Mouse (Mus musculus) lung, embryonic 14.5 days (tissue): ENCODE measurements at regions not wholly inside any gene's neighbourhood (a gene's known extent, or its start where the extent isn't known, plus 50 kb on each side); places are given as distances from the start of the nearest gene placed in this dataset.
A peak's percentile ranks its signal among the peaks of the same experiment; 100 is the strongest.

ENCODE experiments used
- ATAC-seq: fragments of 200-750 bp; cut with Nextera tagmentation; 2 replicates; pipeline ENCODE4 v1.8.0; 2017; ENCODE audit warnings: mild to moderate bottlenecking, moderate TSS enrichment, moderate library complexity; ENCODE audit not compliant: insufficient read depth
- DNase-seq: peaks from one replicate; pipeline ENCODE4 v3.0.0-alpha.2; 2015
- H3K27ac ChIP-seq: fragments of 300-500 bp; sonication (generic); 2 replicates; pipeline ENCODE4 v1.5.1; 2014; ENCODE audit warnings: low read depth, mild to moderate bottlenecking, moderate library complexity
- H3K27me3 ChIP-seq: fragments of 300-500 bp; sonication (generic); 2 replicates; pipeline ENCODE4 v1.6.1; 2014; ENCODE audit warnings: low read length, control low read depth; ENCODE audit not compliant: insufficient read depth
- H3K36me3 ChIP-seq: fragments of 300-500 bp; sonication (generic); 2 replicates; pipeline ENCODE4 v1.6.1; 2014; ENCODE audit warnings: control low read depth; ENCODE audit not compliant: insufficient read depth
- H3K4me1 ChIP-seq: fragments of 300-500 bp; sonication (generic); 2 replicates; pipeline ENCODE4 v1.6.1; 2014; ENCODE audit warnings: antibody characterized with exemption, control low read depth; ENCODE audit not compliant: insufficient read depth
- H3K4me2 ChIP-seq: fragments of 300-500 bp; sonication (generic); 2 replicates; pipeline ENCODE4 v1.6.1; 2014; ENCODE audit warnings: mild to moderate bottlenecking
- H3K4me3 ChIP-seq: fragments of 300-500 bp; sonication (generic); 2 replicates; pipeline ENCODE4 v1.5.1; 2014; ENCODE audit warnings: low read depth, low read length
- H3K9ac ChIP-seq: fragments of 300-500 bp; sonication (generic); 2 replicates; pipeline ENCODE4 v1.6.1; 2014
- H3K9me3 ChIP-seq: fragments of 300-500 bp; sonication (generic); 2 replicates; pipeline ENCODE4 v1.6.1; 2016; ENCODE audit warnings: low read depth, low read length, control low read depth
- CTCF ChIP-seq: IDR thresholded peaks from 2 replicates; pipeline ENCODE4 v1.5.1; 2016; ENCODE audit warnings: antibody characterized with exemption, low read depth
- WGBS: fragments of 180-500 bp; shearing (Covaris S2); extraction: QIAGEN DNeasy Blood & Tissue Kit; methylation state at CpG from one replicate; pipeline ENCODE4 v1.1.7; 2014; 5-methylcytosine and 5-hydroxymethylcytosine counted together

GRCm38 (mm10) chr19:32960196-32960947 lies 203.1 kb downstream of the Pten start:
- no peak for DNase-seq
- no peak for TF ChIP-seq CTCF
- Histone ChIP-seq H3K4me3 (no peak overlapping the region), H3K9me3 (no peaks in the 10 kb centered on the region), H3K9ac (no peak overlapping the region), H3K4me1 (no peaks in the 10 kb centered on the region), H3K4me2 (no peak overlapping the region), H3K27me3 (no peaks in the 10 kb centered on the region), H3K36me3 (no peaks in the 10 kb centered on the region), H3K27ac (no peak overlapping the region)
- 55% methylated on average over 9 of the region's 9 CpGs for WGBS
- ATAC-seq: no peak

GRCm38 (mm10) chr19:32961525-32961924 lies 204.2 kb downstream of the Pten start:
- Histone ChIP-seq H3K27me3 (no peaks in the 10 kb centered on the region), H3K36me3 (no peaks in the 10 kb centered on the region), H3K9ac (no peak overlapping the region), H3K4me2 (no peak overlapping the region), H3K27ac (no peak overlapping the region), H3K9me3 (no peaks in the 10 kb centered on the region), H3K4me3 (no peak overlapping the region), H3K4me1 (no peaks in the 10 kb centered on the region)
- 63% methylated on average over 5 of the region's 5 CpGs for WGBS
- no peak for TF ChIP-seq CTCF
- DNase-seq (no peak), ATAC-seq (no peak)

- Histone ChIP-seq H3K4me1 (no peaks in the 10 kb centered on the region), H3K36me3 (no peaks in the 10 kb centered on the region), H3K9me3 (no peaks in the 10 kb centered on the region), H3K4me2 (no peak overlapping the region), H3K27ac (no peak overlapping the region), H3K9ac (no peak overlapping the region), H3K4me3 (no peak overlapping the region), H3K27me3 (no peaks in the 10 kb centered on the region)
- WGBS: 33% methylated on average over 1 of the region's 1 CpGs
- no peak for TF ChIP-seq CTCF
- DNase-seq (no peak), ATAC-seq (no peak)
Measured at GRCm38 (mm10) chr19:32963983-32964382, 206.7 kb downstream of the Pten start.

- H3K4me2 ChIP-seq: no peak overlapping the region
- no peaks in the 10 kb centered on the region for H3K4me1 ChIP-seq
- H3K36me3 ChIP-seq: no peaks in the 10 kb centered on the region
- H3K4me3 ChIP-seq: no peak overlapping the region
- no peaks in the 10 kb centered on the region for H3K27me3 ChIP-seq
- no peak for TF ChIP-seq CTCF
- WGBS: 54% methylated on average over 2 of the region's 2 CpGs
- ATAC-seq (no peak), DNase-seq (peak; percentile 58)
- no peaks in the 10 kb centered on the region for H3K9me3 ChIP-seq
- no peak overlapping the region for H3K9ac ChIP-seq
- H3K27ac ChIP-seq: no peak overlapping the region
Measured at GRCm38 (mm10) chr19:32965488-32965887, 208.2 kb downstream of the Pten start.

GRCm38 (mm10) chr19:32969213-32969776 lies 212.0 kb downstream of the Pten start:
- H3K36me3 ChIP-seq: no peaks in the 10 kb centered on the region
- no peaks in the 10 kb centered on the region for H3K4me1 ChIP-seq
- H3K9ac ChIP-seq: no peak overlapping the region
- 77% methylated on average over 7 of the region's 7 CpGs for WGBS
- no peak overlapping the region for H3K27ac ChIP-seq
- no peak overlapping the region for H3K4me2 ChIP-seq
- H3K27me3 ChIP-seq: no peaks in the 10 kb centered on the region
- H3K9me3 ChIP-seq: no peaks in the 10 kb centered on the region
- no peak for TF ChIP-seq CTCF
- ATAC-seq (no peak), DNase-seq (no peak)
- H3K4me3 ChIP-seq: no peak overlapping the region

GRCm38 (mm10) chr19:32972116-32972515 lies 214.8 kb downstream of the Pten start:
- Histone ChIP-seq H3K4me3 (no peak overlapping the region), H3K27ac (no peak overlapping the region), H3K9ac (no peak overlapping the region), H3K4me1 (no peaks in the 10 kb centered on the region), H3K9me3 (no peaks in the 10 kb centered on the region), H3K4me2 (no peak overlapping the region), H3K36me3 (no peaks in the 10 kb centered on the region), H3K27me3 (no peaks in the 10 kb centered on the region)
- TF ChIP-seq CTCF: no peak
- no peak for ATAC-seq
- DNase-seq: no peak
- 83% methylated on average over 6 of the region's 6 CpGs for WGBS

- no peak overlapping the region for H3K4me3 ChIP-seq
- no peak for TF ChIP-seq CTCF
- DNase-seq: no peak
- ATAC-seq: no peak
- H3K4me2 ChIP-seq: no peak overlapping the region
- no peaks in the 10 kb centered on the region for H3K27me3 ChIP-seq
- 72% methylated on average over 3 of the region's 3 CpGs for WGBS
- no peaks in the 10 kb centered on the region for H3K9me3 ChIP-seq
- no peak overlapping the region for H3K9ac ChIP-seq
- H3K4me1 ChIP-seq: no peaks in the 10 kb centered on the region
- H3K27ac ChIP-seq: no peak overlapping the region
- no peaks in the 10 kb centered on the region for H3K36me3 ChIP-seq
Measured at GRCm38 (mm10) chr19:32973130-32973529, 215.8 kb downstream of the Pten start.
